Mouse (Mus musculus) midbrain, postnatal 0 days (tissue): Measurements from ENCODE around the gene Cstf3. TPM values are rescaled to one million over a fixed set of nuclear protein-coding genes. Genes with fewer than 3 reads are reported as not detected.
A peak's percentile ranks its signal among the peaks of the same experiment; 100 is the strongest.
"Not testable (repeated sequence)": the region's sequence is repeated elsewhere in the genome, so short reads cannot be mapped to it uniquely, and the experiment has no call there.

Experiments
- ATAC-seq: fragments of 200-750 bp; cut with Nextera tagmentation; 2 replicates; pipeline ENCODE4 v1.8.0; 2017; ENCODE audit warnings: moderate number of reproducible peaks, mild to moderate bottlenecking, moderate TSS enrichment, moderate library complexity; ENCODE audit not compliant: low FRiP score
- DNase-seq: peaks from one replicate; pipeline ENCODE4 v3.0.0-alpha.2; 2015; ENCODE audit warnings: low spot score
- H3K27ac ChIP-seq: fragments of 300-500 bp; sonication (generic); 2 replicates; pipeline ENCODE4 v1.5.1; 2014; ENCODE audit warnings: low read depth, mild to moderate bottlenecking, low read length, mixed read lengths
- H3K27me3 ChIP-seq: fragments of 300-500 bp; sonication (generic); 2 replicates; pipeline ENCODE4 v1.6.1; 2014; ENCODE audit warnings: low read length, control low read depth, mixed read lengths; ENCODE audit not compliant: insufficient read depth
- H3K36me3 ChIP-seq: fragments of 300-500 bp; sonication (generic); 2 replicates; pipeline ENCODE4 v1.6.1; 2014; ENCODE audit warnings: low read length, control low read depth, mixed read lengths; ENCODE audit not compliant: insufficient read depth
- H3K4me1 ChIP-seq: fragments of 300-500 bp; sonication (generic); 2 replicates; pipeline ENCODE4 v1.6.1; 2014; ENCODE audit warnings: mild to moderate bottlenecking, control low read depth, antibody characterized with exemption, low read length, mixed read lengths; ENCODE audit not compliant: insufficient read depth
- H3K4me2 ChIP-seq: fragments of 300-500 bp; sonication (generic); 2 replicates; pipeline ENCODE4 v1.6.1; 2014; ENCODE audit warnings: low read depth, mild to moderate bottlenecking, low read length, mixed read lengths; ENCODE audit not compliant: poor library complexity, severe bottlenecking
- H3K4me3 ChIP-seq: fragments of 300-500 bp; sonication (generic); 2 replicates; pipeline ENCODE4 v1.5.1; 2014; ENCODE audit warnings: low read depth, mild to moderate bottlenecking, low read length, moderate library complexity
- H3K9ac ChIP-seq: fragments of 300-500 bp; sonication (generic); replicated peaks from 2 replicates; pipeline ENCODE4 v1.6.1; 2014; ENCODE audit warnings: mild to moderate bottlenecking, low read length, moderate library complexity, mixed read lengths; ENCODE audit not compliant: poor library complexity, severe bottlenecking
- H3K9me3 ChIP-seq: fragments of 300-500 bp; sonication (generic); 2 replicates; pipeline ENCODE4 v1.6.1; 2016; ENCODE audit warnings: low read length, control low read depth
- CTCF ChIP-seq: IDR thresholded peaks from 2 replicates; pipeline ENCODE4 v1.5.1; 2016; ENCODE audit warnings: antibody characterized with exemption, mild to moderate bottlenecking
- WGBS: fragments of 180-500 bp; shearing (Covaris S2); extraction: QIAGEN DNeasy Blood & Tissue Kit; methylation state at CpG from one replicate; pipeline ENCODE4 v1.1.7; 2014; 5-methylcytosine and 5-hydroxymethylcytosine counted together
- polyA plus RNA-seq: library from polyadenylated mRNA; unstranded; fragments of >200 nt; fragmentation: Nextera tagmentation; extraction: Ambion mirVana; gene quantifications from 2 replicates; pipeline ENCODE4 v1.2.1, GENCODE M21; 2015
- total RNA-seq: library from RNA; depleted of rRNA; stranded (reverse); fragments of >200 nt; gene quantifications from 2 replicates; pipeline ENCODE4 v1.2.3, GENCODE M21; 2014; rRNA removed

Gene Cstf3
- total RNA-seq (19.1 and 30.3 TPM in 2 replicates), polyA plus RNA-seq (58.9 and 72.0 TPM in 2 replicates)

- ATAC-seq (peak; percentile 100), DNase-seq (peak; percentile 100)
- H3K9me3 ChIP-seq = no peaks in the 10 kb centered on the region
- under 1% methylated on average over 57 of the region's 59 CpGs for WGBS
- H3K4me3 ChIP-seq = peak within 1 kb of the TSS; percentile 94
- peak within 1 kb of the TSS; percentile 94 for H3K27ac ChIP-seq
- TF ChIP-seq CTCF = peak; percentile 67
- H3K4me1 ChIP-seq = peaks cover 6% of the 10 kb centered on the region; the same call in 1 of the 2 replicates
- H3K4me2 ChIP-seq = peak within 1 kb of the TSS; percentile 71
- H3K36me3 ChIP-seq = no peaks in the 10 kb centered on the region
- no peaks in the 10 kb centered on the region for H3K27me3 ChIP-seq
- H3K9ac ChIP-seq = peak within 1 kb of the TSS; percentile 96
Observed at GRCm38 (mm10) chr2:104590068-104590828, at the start of gene Cstf3. Cstf3 (plus strand) TSS chr2:104590523.

GRCm38 (mm10) chr2:104556711-104557110 lies 33.6 kb upstream of the Cstf3 start:
- not testable (repeated sequence) for H3K4me1 ChIP-seq, H3K4me2 ChIP-seq, ATAC-seq, H3K9ac ChIP-seq, H3K36me3 ChIP-seq, H3K4me3 ChIP-seq, H3K27me3 ChIP-seq, DNase-seq, H3K27ac ChIP-seq, H3K9me3 ChIP-seq
- WGBS = 93% methylated on average over 22 of the region's 22 CpGs

- H3K4me2 ChIP-seq = no peak overlapping the region
- no peaks in the 10 kb centered on the region for H3K9me3 ChIP-seq
- no peak for DNase-seq
- no peak for ATAC-seq
- no peaks in the 10 kb centered on the region for H3K4me1 ChIP-seq
- no peak overlapping the region for H3K4me3 ChIP-seq
- H3K36me3 ChIP-seq = no peaks in the 10 kb centered on the region
- WGBS = 92% methylated on average over 9 of the region's 9 CpGs
- no peak overlapping the region for H3K9ac ChIP-seq
- no peak for TF ChIP-seq CTCF
- H3K27ac ChIP-seq = no peak overlapping the region
- H3K27me3 ChIP-seq = no peaks in the 10 kb centered on the region
Observed at GRCm38 (mm10) chr2:104557722-104558121, 32.6 kb upstream of the Cstf3 start.

- H3K9ac ChIP-seq = no peak overlapping the region
- no peak overlapping the region for H3K4me2 ChIP-seq
- H3K4me3 ChIP-seq = no peak overlapping the region
- no peak for DNase-seq
- no peaks in the 10 kb centered on the region for H3K4me1 ChIP-seq
- H3K27ac ChIP-seq = no peak overlapping the region
- no peaks in the 10 kb centered on the region for H3K9me3 ChIP-seq
- H3K36me3 ChIP-seq = no peaks in the 10 kb centered on the region
- no peak for ATAC-seq
- no peaks in the 10 kb centered on the region for H3K27me3 ChIP-seq
- 89% methylated on average over 4 of the region's 4 CpGs for WGBS
- no peak for TF ChIP-seq CTCF
Observed at GRCm38 (mm10) chr2:104558326-104558725, 32.0 kb upstream of the Cstf3 start.

GRCm38 (mm10) chr2:104558938-104559337 lies 31.4 kb upstream of the Cstf3 start:
- WGBS = 73% methylated on average over 6 of the region's 6 CpGs
- DNase-seq = peak; percentile 9

GRCm38 (mm10) chr2:104559591-104560380 lies 30.5 kb upstream of the Cstf3 start:
- H3K36me3 ChIP-seq = no peaks in the 10 kb centered on the region
- no peak overlapping the region for H3K9ac ChIP-seq
- no peak overlapping the region for H3K4me3 ChIP-seq
- H3K4me2 ChIP-seq = no peak overlapping the region
- TF ChIP-seq CTCF = no peak
- no peak overlapping the region for H3K27ac ChIP-seq
- WGBS = 75% methylated on average over 4 of the region's 4 CpGs
- DNase-seq = no peak
- no peaks in the 10 kb centered on the region for H3K27me3 ChIP-seq
- H3K9me3 ChIP-seq = no peaks in the 10 kb centered on the region
- no peaks in the 10 kb centered on the region for H3K4me1 ChIP-seq
- ATAC-seq = no peak

More at GRCm38 (mm10) chr2:104558938-104559337, 31.4 kb upstream of the Cstf3 start:
- no peaks in the 10 kb centered on the region for H3K9me3 ChIP-seq
- no peaks in the 10 kb centered on the region for H3K36me3 ChIP-seq
- TF ChIP-seq CTCF = no peak
- H3K27ac ChIP-seq = no peak overlapping the region
- H3K9ac ChIP-seq = no peak overlapping the region
- no peaks in the 10 kb centered on the region for H3K4me1 ChIP-seq
- no peak for ATAC-seq
- H3K4me3 ChIP-seq = no peak overlapping the region
- H3K27me3 ChIP-seq = no peaks in the 10 kb centered on the region
- no peak overlapping the region for H3K4me2 ChIP-seq
